Mouse (Mus musculus) left cerebral cortex, adult 8-10 months (tissue): ENCODE data around the gene Olfr618. TPM values are rescaled to one million over a fixed set of nuclear protein-coding genes. Genes with fewer than 3 reads are reported as not detected.
"Not testable (repeated sequence)": the region's sequence is repeated elsewhere in the genome, so short reads cannot be mapped to it uniquely, and the experiment has no call there.

Source experiments
- DNase-seq, 2 experiments: peaks; one replicate each; pipeline ENCODE4 v3.0.0; 2022; ENCODE audit warnings: low spot score in 2 of 2
- microRNA-seq, 2 experiments: library from miRNA; unstranded; fragments of <30 nt; microRNA quantifications; one replicate each; pipeline ENCODE4 v1.2.0; 2022
- total RNA-seq, 4 experiments: library from RNA; stranded (reverse); gene quantifications; 2 replicates each; pipeline ENCODE4 v1.2.4; 2022

Olfr618 gene
- total RNA-seq, result not detected

- no peak for DNase-seq
Observed at GRCm38 (mm10) chr7:103589803-103590202, at the start of gene Olfr618. Gene Olfr618 (plus strand): TSS chr7:103590103.

- not testable (repeated sequence) for DNase-seq
Observed at GRCm38 (mm10) chr7:103542617-103543016, 47.3 kb upstream of the Olfr618 start, which contains the start of gene Olfr612. Gene Olfr612 (minus strand): TSS chr7:103542717.

- DNase-seq, result no peak
Observed at GRCm38 (mm10) chr7:103547774-103548173, 42.1 kb upstream of the Olfr618 start, which contains the start of gene Olfr613. Gene Olfr613 (plus strand): TSS chr7:103548074.

DNA sequence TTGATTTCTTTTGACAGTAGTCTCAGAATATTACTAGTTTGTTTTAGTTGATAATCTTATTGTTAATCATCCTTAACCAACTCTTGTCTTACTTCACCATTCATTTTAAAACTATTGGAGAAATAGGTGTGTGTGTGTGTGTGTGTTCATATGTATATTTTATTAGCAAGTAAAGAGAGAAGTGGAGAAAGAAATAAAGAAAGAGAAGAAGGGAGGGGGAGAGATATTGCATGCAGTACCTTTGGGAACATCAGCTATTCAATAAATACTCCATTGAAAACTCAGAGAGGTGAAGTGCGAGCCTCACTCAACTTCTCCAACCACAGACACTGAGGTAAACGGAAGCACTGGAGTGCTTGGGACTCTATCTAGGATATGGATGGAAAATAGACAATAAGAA is 34.1 kb upstream of the Olfr618 start, which contains the start of gene Olfr615:
Olfr615 (plus strand) TSS at position 301 of the 400 bp plus-strand sequence.
- DNase-seq, result no peak

GRCm38 (mm10) chr7:103569043-103569442 is 20.9 kb upstream of the Olfr618 start, which contains the start of gene Olfr616:
Gene Olfr616 (minus strand): TSS chr7:103569143.
- DNase-seq, result no peak

- no peak for DNase-seq
Observed at GRCm38 (mm10) chr7:103572761-103573160, 17.1 kb upstream of the Olfr618 start, which contains the start of gene Olfr617. Gene Olfr617 (plus strand): TSS chr7:103573061.

DNA sequence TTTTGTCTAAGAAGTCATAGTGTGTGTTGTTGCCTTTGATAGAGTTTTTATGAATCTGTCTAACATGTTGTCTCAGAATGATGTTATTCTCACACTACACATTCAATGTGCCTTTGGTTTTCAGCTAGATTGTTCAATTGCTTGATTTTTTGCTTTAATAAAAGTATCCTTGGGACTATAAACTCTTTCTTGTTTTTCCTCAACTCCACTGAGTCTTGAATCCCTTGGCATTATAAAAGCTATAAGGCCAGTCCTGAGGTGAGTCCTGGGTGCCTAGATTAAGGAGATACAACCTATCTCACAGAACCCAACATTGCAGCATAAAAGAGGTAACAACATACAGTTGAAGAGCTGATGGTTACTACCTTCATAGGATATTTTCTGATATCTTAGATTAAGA is 10.4 kb downstream of the Olfr618 start, which contains the start of gene Olfr619:
Olfr619 (plus strand) TSS at position 301 of the 400 bp plus-strand sequence.
- no peak for DNase-seq

- no peak for DNase-seq
Observed at GRCm38 (mm10) chr7:103607425-103607824, 17.5 kb downstream of the Olfr618 start.

GRCm38 (mm10) chr7:103612434-103612833 is 22.5 kb downstream of the Olfr618 start, which contains the start of gene Olfr620:
Gene Olfr620 (minus strand): TSS chr7:103612534.
- no peak for DNase-seq

DNA sequence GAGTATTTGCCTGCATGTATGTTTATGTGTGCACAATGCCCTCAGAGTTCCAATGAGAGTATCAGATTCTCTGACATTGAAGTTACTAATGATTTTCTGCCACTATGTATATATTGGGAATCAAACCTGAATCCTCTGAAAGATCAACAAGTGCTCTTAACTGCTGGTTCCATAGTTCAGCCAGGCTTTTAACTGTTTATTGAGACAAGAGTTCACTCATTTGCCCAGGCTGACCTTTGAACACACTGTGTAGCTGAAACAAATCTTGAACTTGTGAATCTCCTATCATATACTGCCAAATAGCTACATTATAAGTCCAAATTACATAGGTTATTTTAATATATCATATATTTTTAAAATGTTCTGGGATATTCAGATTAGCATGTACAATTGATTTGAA is 46.9 kb downstream of the Olfr618 start:
- no peak for DNase-seq

DNA sequence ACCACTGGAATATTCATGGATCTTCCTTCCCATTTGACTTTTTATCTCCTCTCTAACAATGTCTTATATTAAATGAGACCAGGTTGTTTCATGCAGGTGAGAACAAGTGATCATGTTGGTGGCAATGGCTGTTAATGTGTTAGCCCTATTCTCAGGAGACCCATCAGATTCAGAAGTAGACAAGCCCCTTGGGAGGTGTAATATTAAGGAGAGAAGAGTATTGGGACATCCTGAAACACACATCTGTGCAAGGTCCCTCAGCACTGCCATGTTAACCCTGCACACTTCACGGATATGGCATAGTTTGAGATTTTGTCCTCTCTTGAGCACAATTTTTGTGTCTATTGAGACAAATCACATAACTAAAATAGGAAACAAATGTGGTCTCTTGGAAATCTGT is 52.7 kb downstream of the Olfr618 start, which contains the start of gene Olfr622:
Olfr622 (minus strand) TSS at position 101 of the 400 bp plus-strand sequence.
- DNase-seq, result no peak

DNA sequence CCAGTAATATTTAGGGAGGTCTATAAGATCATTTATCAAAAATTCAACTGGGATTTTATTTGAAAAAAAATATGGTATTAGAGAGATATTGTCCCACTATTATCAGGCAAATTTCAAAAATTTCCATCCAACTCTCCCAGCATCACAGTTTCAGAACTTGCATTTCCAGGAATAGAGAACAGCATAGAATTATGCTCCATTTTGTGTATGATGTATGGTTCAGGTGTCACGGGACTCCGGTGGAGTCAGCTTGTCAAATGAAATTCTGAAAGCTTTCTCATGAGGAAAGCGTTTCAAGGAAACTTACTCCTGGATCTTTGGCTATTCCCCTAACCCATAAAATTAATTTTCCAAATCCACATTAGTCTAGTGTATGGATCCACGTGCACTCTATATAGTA is 54.2 kb downstream of the Olfr618 start:
- no peak for DNase-seq

Small RNA genes lying within 50 kb of the gene (microRNA-seq; reads per million reads assigned to microRNA genes)
- 0 reads per million in 2 experiments for gene Gm26506

Other genes starting within 250 kb of the Olfr618 start
- gene Olfr600, start 240.4 kb upstream of the Olfr618 start, total RNA-seq, result not detected
- gene Olfr601, start 227.4 kb upstream of the Olfr618 start, total RNA-seq, result not detected
- gene Olfr603, start 203.9 kb upstream of the Olfr618 start, total RNA-seq, result not detected
- gene Usp17lc, start 175.0 kb upstream of the Olfr618 start, total RNA-seq, result not detected
- not detected for gene Olfr605, start 144.7 kb upstream of the Olfr618 start, total RNA-seq
- gene Olfr606, start 141.1 kb upstream of the Olfr618 start, total RNA-seq, result not detected
- not detected for gene Olfr607, start 126.0 kb upstream of the Olfr618 start, total RNA-seq
- gene Olfr608, start 120.2 kb upstream of the Olfr618 start, total RNA-seq, result not detected
- gene Olfr609, start 92.0 kb upstream of the Olfr618 start, total RNA-seq, result not detected
- gene Olfr610, start 78.0 kb upstream of the Olfr618 start, total RNA-seq, result not detected
- not detected for gene Olfr611, start 69.3 kb upstream of the Olfr618 start, total RNA-seq
- gene Olfr612, start 47.4 kb upstream of the Olfr618 start, total RNA-seq, result not detected
- not detected for gene Olfr613, start 42.0 kb upstream of the Olfr618 start, total RNA-seq
- not detected for gene Olfr615, start 34.0 kb upstream of the Olfr618 start, total RNA-seq
- not detected for gene Olfr616, start 21.0 kb upstream of the Olfr618 start, total RNA-seq
- not detected for gene Olfr617, start 17.0 kb upstream of the Olfr618 start, total RNA-seq
- not detected for gene Olfr619, start 10.5 kb downstream of the Olfr618 start, total RNA-seq
- not detected for gene Olfr620, start 22.4 kb downstream of the Olfr618 start, total RNA-seq
- gene Olfr622, start 52.6 kb downstream of the Olfr618 start, total RNA-seq, result not detected
- not detected for gene Olfr623, start 73.6 kb downstream of the Olfr618 start, total RNA-seq
- under 1 TPM in 2 of 4 experiments, not detected in 2; 0.09 TPM for gene Olfr624, start 81.1 kb downstream of the Olfr618 start, total RNA-seq
- gene Olfr625-ps1, start 92.6 kb downstream of the Olfr618 start, total RNA-seq, result not detected
- not detected for gene Olfr243, start 124.6 kb downstream of the Olfr618 start, total RNA-seq
- gene Olfr628, start 140.3 kb downstream of the Olfr618 start, total RNA-seq, result not detected
- not detected for gene Olfr629, start 154.8 kb downstream of the Olfr618 start, total RNA-seq
- not detected for gene Olfr630, start 167.2 kb downstream of the Olfr618 start, total RNA-seq
- not detected for gene Olfr69, start 181.5 kb downstream of the Olfr618 start, total RNA-seq
- gene Olfr68, start 189.6 kb downstream of the Olfr618 start, total RNA-seq, result not detected
- not detected for gene Olfr67, start 201.7 kb downstream of the Olfr618 start, total RNA-seq
- 10 to 100 TPM; 16.8 to 31.9 (median 25.7) TPM for gene Hbb-bt, start 223.9 kb downstream of the Olfr618 start, total RNA-seq
- 100 to 1,000 TPM; 204 to 381 (median 262) TPM for gene Hbb-bs, start 238.0 kb downstream of the Olfr618 start, total RNA-seq